Mouse (Mus musculus) kidney, adult 9 months (tissue): ENCODE data around the gene Olfr1307.

ENCODE experiments used
- DNase-seq: peaks from one replicate; pipeline ENCODE4 v3.0.0; 2022

Gene Olfr1307

DNA sequence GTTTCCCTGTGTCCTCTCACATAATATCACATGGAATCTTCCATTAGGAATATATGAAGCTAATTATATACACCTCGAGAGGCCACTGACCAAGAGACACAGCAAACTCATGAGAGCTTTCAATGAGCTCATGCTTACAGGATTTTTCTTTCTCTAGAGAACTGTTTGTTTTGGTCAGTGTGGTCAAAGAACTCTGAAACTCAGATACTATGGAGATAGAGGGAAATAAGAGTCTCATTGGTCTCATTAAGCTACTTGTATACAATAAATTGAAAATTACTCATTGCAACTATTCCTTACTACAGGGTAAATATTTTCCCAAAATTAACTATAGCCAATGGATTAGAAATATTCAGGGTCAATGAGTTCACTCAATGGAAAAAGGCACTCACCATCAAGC is at the start of gene Olfr1307:
Gene Olfr1307 (minus strand): TSS at position 101 of the 400 bp plus-strand sequence.
- no peak for DNase-seq

DNA sequence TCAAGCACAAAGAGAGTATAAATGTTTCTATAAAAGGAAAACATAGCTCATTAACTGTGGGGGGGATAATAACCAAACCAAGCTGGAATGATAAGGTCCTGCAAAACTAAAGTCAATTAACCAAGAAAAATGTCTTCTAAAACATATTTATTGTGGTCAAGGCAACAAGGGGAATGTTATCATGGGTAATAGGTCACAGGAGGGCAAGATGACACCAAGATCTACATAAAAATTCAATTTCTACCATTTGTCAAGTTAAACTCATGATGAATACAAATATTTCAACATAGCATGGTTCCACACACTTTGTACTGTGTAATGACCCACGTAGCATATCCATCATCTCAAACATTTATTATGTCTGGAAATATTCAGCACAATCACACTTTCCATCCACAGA is 40.9 kb upstream of the Olfr1307 start, which contains the start of gene Olfr1309:
Gene Olfr1309 (minus strand): TSS at position 101 of the 400 bp plus-strand sequence.
- no peak for DNase-seq

DNA sequence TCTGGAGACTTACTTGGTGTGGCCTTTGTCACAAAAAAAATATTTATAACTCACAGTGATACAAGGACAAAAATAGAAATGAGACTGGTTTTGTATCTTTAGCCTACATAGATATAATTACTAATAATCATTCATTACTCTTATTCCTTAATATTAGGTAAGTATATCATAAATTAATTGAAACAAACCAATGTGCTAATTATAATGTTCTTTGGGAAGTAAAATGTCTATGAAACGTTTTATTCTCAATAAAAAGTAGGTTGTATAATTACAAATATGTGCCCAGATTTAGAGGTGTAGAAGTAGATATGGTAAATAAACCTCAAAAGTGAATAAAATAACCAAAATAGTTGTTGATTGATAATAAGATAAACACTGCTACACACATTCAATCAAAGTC is 15.6 kb upstream of the Olfr1307 start, which contains the start of gene Olfr1308:
Gene Olfr1308 (minus strand): TSS at position 101 of the 400 bp plus-strand sequence.
- no peak for DNase-seq

DNA sequence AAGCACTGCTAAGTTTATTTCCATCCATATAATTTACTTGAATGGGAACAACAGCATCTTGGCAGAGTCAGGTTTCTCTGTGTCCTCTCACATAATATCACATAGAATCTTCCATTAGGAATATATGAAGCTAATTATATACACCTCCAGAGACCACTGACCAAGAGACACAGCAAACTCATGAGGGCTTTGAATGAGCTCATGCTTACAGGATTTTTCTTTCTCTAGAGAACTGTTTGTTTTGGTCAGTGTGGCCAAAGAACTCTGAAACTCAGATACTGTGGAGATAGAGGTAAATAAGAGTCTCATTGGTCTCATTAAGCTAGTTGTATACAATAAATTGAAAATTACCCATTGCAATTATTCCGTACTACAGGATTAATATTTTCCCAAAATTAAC is 33.1 kb downstream of the Olfr1307 start, which contains the start of gene Olfr1306:
Gene Olfr1306 (minus strand): TSS at position 101 of the 400 bp plus-strand sequence.
- no peak for DNase-seq
